Mouse (Mus musculus) monocyte, adult 5-6 weeks (primary cell): ENCODE results near the gene Vmn2r95. TPM values are rescaled to one million over a fixed set of nuclear protein-coding genes. Genes with fewer than 3 reads are reported as not detected.
"Not testable (repeated sequence)": the region's sequence is repeated elsewhere in the genome, so short reads cannot be mapped to it uniquely, and the experiment has no call there.

ENCODE experiments used
- ATAC-seq: fragments of 153-309, 156-312 bp; replicated peaks from 2 replicates; pipeline ENCODE4 v1.8.0; 2017; ENCODE audit warnings: mild to moderate bottlenecking; ENCODE audit not compliant: low TSS enrichment, insufficient number of reproducible peaks, severe bottlenecking, poor library complexity, low FRiP score
- total RNA-seq: library from RNA; stranded (forward); fragments of 200-1000, 200-491, 200-594 nt; gene quantifications from 3 replicates; pipeline ENCODE4 v1.2.3, GENCODE M21; 2017

Gene Vmn2r95
- total RNA-seq, result not detected in 3 replicates

DNA sequence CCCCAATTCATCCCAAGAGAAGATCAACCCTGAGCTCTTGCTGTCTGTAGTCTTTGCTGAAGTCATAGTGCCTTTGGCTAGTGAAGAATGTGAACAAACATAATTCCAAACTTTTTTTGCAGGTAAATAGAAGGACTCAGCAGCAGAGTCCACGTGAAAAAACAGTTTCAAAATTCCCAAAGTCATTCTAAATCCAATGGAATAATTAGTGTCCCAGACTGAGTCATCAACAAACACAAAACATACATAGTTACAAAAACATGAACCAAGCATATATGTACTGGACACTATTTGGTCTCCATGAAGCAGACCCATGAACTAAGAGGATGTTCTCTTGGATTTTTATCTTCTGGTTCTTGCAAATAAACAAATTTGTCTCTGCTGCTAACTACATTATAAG is at the start of gene Vmn2r95:
Gene Vmn2r95, plus strand, starts transcription at position 301 of the 400 bp plus-strand sequence.
- no peak for ATAC-seq

DNA sequence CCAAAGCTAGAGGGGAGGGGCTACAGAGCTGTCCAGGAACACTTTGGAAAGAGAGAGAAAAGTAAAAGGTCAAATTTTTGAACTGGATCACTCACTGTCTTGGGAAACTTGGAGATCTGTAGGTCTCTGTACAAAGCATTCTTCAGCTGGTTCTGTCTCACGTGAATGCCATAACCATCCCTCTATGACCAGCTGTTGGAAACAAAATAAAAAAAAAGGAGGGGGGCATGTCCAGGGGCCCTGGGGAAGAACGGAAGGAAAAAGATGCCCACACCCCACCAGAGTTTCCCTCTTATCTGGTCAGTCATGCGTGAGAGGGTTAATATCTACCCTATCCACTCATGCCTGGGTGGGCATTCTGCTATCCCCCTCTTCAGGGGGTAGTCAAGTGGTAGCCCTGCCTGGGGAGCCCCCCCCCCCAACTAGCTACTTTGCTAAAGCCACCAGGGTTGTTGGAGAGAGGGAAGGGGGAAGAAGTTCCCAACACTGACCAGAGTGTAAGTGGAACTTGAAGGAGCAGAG is 31.8 kb downstream of the Vmn2r95 start:
- ATAC-seq, result no peak

DNA sequence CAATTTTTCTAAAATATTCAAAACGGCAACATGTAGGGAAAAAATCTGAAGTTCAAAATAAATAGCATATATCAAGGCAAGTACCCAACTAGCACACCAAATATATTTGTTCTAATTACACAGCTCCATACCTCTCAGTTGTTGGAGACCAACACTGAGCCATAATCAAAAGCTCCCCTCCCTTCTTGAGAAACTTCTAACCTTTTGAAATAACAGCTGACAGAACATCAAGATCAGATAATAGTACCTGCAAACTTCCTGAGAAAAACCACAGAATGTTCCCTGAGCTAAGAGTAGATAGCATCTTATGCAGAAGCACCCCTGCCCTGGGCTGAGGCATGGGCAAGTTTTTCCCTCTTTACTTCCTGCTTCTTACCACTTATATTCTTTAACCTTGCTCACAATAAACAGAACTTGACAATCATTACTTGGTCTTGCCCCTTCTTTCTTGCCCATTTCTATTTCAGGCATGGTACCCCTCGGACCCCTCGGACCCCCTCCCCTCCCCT is 34.3 kb downstream of the Vmn2r95 start:
- ATAC-seq, result not testable (repeated sequence)

DNA sequence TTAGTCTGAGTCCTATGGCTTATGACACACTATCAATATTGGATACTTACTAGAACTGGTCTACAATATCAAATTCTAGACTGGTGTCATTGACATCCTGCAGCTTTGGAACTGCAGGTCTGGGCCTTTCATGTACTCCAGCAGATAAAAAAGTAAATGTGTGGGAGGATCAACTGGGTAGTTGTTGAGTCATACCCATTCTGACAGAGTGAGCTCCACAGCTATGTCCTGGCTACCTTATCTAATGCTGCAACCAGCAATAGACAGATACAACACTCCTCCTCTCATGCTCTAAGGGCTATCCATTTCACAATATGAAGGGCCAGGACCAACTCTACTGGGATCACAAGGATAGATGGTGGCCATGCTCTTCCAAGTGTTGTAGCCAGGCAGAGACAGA is 38.8 kb downstream of the Vmn2r95 start:
- ATAC-seq, result no peak

DNA sequence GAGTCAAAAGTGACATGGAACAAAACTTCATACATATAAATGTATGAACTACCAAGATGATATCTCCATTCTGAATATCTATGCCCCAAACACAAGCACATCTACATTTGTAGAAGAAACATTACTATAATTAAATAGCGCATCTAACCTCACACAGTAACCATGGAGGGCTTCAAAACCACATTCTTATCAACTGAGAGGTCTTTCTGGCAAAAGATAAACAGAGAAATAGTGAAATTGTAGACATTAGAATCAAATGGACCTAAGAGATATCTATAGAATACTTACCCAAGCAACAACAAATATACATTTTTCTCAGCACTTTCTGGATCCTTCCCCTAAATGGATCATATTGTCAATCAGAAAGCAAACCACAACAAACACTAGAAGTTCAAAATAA is 56.0 kb downstream of the Vmn2r95 start:
- ATAC-seq, result no peak

Other genes starting within 250 kb of the Vmn2r95 start
- gene Vmn2r94, start 146.3 kb upstream of the Vmn2r95 start, total RNA-seq, result not detected in 3 replicates
- gene Vmn2r93, start 126.0 kb upstream of the Vmn2r95 start, total RNA-seq, result not detected in 3 replicates
- gene Vmn2r96, start 149.1 kb downstream of the Vmn2r95 start, total RNA-seq, result 0.58 TPM in 1 of 3 replicates, not detected in the others